Mouse (Mus musculus): Measurements from ENCODE around the gene Ahnak2.

GRCm38 (mm10) chr12:112804046-112804445 lies 1.6 kb upstream of the Ahnak2 start:
- TF ChIP-seq CTCF (IDR thresholded peaks at IDR 0.05; ENCODE audit: low read depth), result no peak
- no peak for TF ChIP-seq EP300 (IDR thresholded peaks at IDR 0.05; ENCODE audit: low read depth)

Measured in liver, embryonic 14.5 days (tissue).